Mouse (Mus musculus) olfactory bulb, adult 2 months (tissue): Measurements from ENCODE around the gene Sec1.

Experiments used
- CTCF ChIP-seq: fragments of 200-500 bp; IDR thresholded peaks from 2 replicates; pipeline ENCODE4 v1.5.1; 2012; ENCODE audit warnings: low read depth, mild to moderate bottlenecking, low read length, moderate library complexity; ENCODE audit not compliant: insufficient read depth
- POLR2A ChIP-seq: fragments of 200-500 bp; IDR thresholded peaks from 2 replicates; pipeline ENCODE4 v1.6.1; 2012; ENCODE audit warnings: mild to moderate bottlenecking, low read depth, low read length, moderate library complexity; ENCODE audit not compliant: insufficient read depth

DNA sequence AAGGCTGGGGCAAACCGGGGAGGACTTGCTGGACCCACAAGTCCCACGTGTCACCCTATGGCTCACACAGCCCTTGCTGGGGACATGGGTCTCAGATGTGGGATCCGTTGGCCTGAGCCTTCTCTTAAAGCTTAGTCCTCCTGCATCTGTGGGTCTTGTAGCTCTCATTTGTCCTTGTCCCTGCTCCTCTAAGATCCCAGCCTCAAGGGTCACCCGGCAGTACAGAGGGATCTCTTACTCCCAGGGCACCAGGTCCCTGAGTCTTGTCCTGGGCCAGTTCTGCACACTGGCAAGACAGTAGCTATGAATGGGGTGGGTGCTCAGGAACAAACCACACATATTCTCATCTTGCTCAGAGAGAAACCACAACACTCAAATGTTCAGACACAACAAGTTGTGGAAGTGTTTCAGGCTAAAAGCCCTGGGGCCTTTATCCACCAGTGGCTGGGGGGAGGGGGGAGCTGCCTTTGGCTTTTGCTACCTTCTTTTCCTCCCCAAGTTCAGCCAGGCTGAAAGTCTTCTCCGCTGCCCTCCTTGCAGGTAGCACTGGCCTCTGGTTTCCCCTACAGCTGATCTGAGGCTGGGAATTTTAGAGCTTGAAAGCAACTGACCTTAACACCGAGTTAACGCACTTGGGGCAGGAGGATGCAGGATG, 10.7 kb downstream of the Sec1 start, which contains the start of gene Ntn5:
- TF ChIP-seq CTCF (no peak), POLR2A (no peak)
